In the genomic region with DNA sequence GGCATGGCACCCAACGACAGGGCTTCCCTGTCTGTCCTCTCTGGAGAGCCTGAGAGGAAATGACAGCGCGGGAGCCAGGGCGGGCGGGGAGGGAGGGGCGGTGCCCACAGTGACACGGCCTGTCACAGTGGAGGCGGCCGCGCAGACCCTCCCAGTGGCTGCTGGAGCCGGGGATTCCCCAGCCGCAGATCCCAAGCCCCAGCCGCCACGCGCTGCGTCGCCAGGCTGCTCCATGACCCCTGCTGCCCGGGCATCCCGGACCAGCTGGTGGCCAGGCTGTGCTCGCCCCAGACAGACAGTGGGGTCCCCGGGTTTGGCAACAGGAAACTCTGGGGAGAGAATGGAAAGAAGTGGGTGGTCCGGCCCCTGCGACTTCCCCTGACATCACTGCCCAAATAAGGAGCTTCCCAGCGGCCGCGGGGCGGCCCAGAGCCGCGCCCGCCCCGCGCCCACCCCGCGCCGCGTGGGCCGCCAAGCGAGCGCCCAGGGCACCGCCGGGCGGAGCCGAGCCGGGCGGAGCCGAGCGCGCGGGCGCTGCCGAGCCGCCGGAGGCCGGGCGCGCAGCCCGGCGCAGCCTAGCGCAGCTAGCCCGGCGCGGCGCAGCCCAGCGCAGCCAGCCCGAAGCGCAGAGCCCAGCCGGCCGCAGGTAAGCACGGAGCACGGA, we compare ENCODE assay signal across 8 mouse cellular contexts. TPM values are rescaled to one million over a fixed set of nuclear protein-coding genes. Genes with fewer than 3 reads are reported as not detected.
DNase-seq lines count a peak whose midpoint lies in the region; ATAC-seq lines count a peak whose summit lies in the region.

No protein-coding gene starts in this region.

- H3K9ac ChIP-seq in hindbrain, embryonic 12.5 days, result peak overlapping the region; percentile 61
- peak overlapping the region; percentile 72 for H3K9ac ChIP-seq in lung, embryonic 16.5 days (ENCODE audit: low read length)

- peak overlapping the region; percentile 40; the same call in 1 of the 2 replicates for H3K27ac ChIP-seq in hindbrain, embryonic 12.5 days
- H3K27ac ChIP-seq in lung, embryonic 16.5 days (ENCODE audit: low read length), result peak overlapping the region; percentile 61; the same call in 1 of the 2 replicates

- 0% methylated on average over 41 of the region's 70 CpGs for WGBS in hindbrain, embryonic 12.5 days
- WGBS in lung, embryonic 16.5 days, result 0% methylated on average over 36 of the region's 70 CpGs

- peak overlapping the region; percentile 98 for H3K4me2 ChIP-seq in hindbrain, embryonic 12.5 days (replicated peaks)
- peak overlapping the region; percentile 99 for H3K4me2 ChIP-seq in lung, embryonic 16.5 days (ENCODE audit: low read depth, low read length)

- peaks cover 64% of the 10 kb centered on the region for H3K27me3 ChIP-seq in hindbrain, embryonic 12.5 days
- peaks cover 26% of the 10 kb centered on the region; the same call in 1 of the 2 replicates for H3K27me3 ChIP-seq in lung, embryonic 16.5 days (ENCODE audit: control insufficient read depth, insufficient read depth, low read depth, low read length)

- peak; percentile 54 for ATAC-seq in frontal cortex, adult (ENCODE audit: low TSS enrichment)
- peak; percentile 73 for ATAC-seq in hindbrain, embryonic 12.5 days (ENCODE audit: low FRiP score)
- ATAC-seq in lung, embryonic 16.5 days (ENCODE audit: low read depth), result peak; percentile 93

- H3K9me3 ChIP-seq in hindbrain, embryonic 12.5 days (replicated peaks), result no peaks in the 10 kb centered on the region
- H3K9me3 ChIP-seq in lung, embryonic 16.5 days (ENCODE audit: control insufficient read depth, low read length), result no peaks in the 10 kb centered on the region

- H3K4me1 ChIP-seq in hindbrain, embryonic 12.5 days, result peaks cover 23% of the 10 kb centered on the region
- peaks cover 10% of the 10 kb centered on the region; the same call in 1 of the 2 replicates for H3K4me1 ChIP-seq in lung, embryonic 16.5 days (replicated peaks; ENCODE audit: control insufficient read depth, insufficient read depth, low read length)

- H3K4me3 ChIP-seq in hindbrain, embryonic 12.5 days, result peak overlapping the region; percentile 57
- peak overlapping the region; percentile 59 for H3K4me3 ChIP-seq in lung, embryonic 16.5 days (ENCODE audit: low read length)

- H3K36me3 ChIP-seq in hindbrain, embryonic 12.5 days, result no peaks in the 10 kb centered on the region
- H3K36me3 ChIP-seq in lung, embryonic 16.5 days (ENCODE audit: control insufficient read depth, insufficient read depth, low read length), result no peaks in the 10 kb centered on the region

- DNase-seq in ES-CJ7 (ENCODE audit: low read depth, low spot score), result peak; percentile 5
- peak; percentile 47 to 78 for DNase-seq in cerebellum, adult 18-20 months
- DNase-seq in layer of hippocampus, postnatal 14 days (ENCODE audit: low spot score in 2 of 2), result peak; percentile 46 to 66
- DNase-seq in ovary, postnatal 14 days (ENCODE audit: low spot score), result peak; percentile 6
- DNase-seq in thymus, postnatal 14 days, result peak; percentile 80

RNA-seq across cellular contexts. Expression of gene AL607142.1, which starts 32.3 kb away (rescaled TPM):
- not detected in 2 replicates for polyA plus RNA-seq in hindbrain, embryonic 12.5 days (2016; fragmentation: Nextera tagmentation; extraction: Ambion mirVana)
- total RNA-seq in layer of hippocampus, postnatal 14 days (2021), result not detected
- not detected in 2 replicates for polyA plus RNA-seq in lung, embryonic 16.5 days (2015; fragmentation: Nextera tagmentation; extraction: Ambion mirVana)

Comparison
In these comparisons a context has a peak if more than half of its experiments do, and no peak if none do; other contexts are left out.
1. Peak in every context shown above with its lines: DNase-seq, ATAC-seq, H3K4me3 ChIP-seq and H3K27ac ChIP-seq.
2. DNase-seq: peak in every context shown above with its lines; median percentile 80 in thymus, postnatal 14 days; 62 in cerebellum, adult 18-20 months; 56 in layer of hippocampus, postnatal 14 days; 6 in ovary, postnatal 14 days; 5 in ES-CJ7.